Mouse (Mus musculus) limb, embryonic 12.5 days (tissue): ENCODE results near the gene Gm28053. TPM values are rescaled to one million over a fixed set of nuclear protein-coding genes. Genes with fewer than 3 reads are reported as not detected.

Source experiments
- ATAC-seq: fragments of 200-750 bp; cut with Nextera tagmentation; 2 replicates; pipeline ENCODE4 v1.8.0; 2017; ENCODE audit warnings: low read depth, moderate TSS enrichment; ENCODE audit not compliant: insufficient number of reproducible peaks, insufficient read depth, low FRiP score, low TSS enrichment
- H3K27ac ChIP-seq: fragments of 300-500 bp; sonication (generic); 2 replicates; pipeline ENCODE4 v1.5.1; 2016; ENCODE audit warnings: mild to moderate bottlenecking, moderate library complexity
- H3K27me3 ChIP-seq: fragments of 300-500 bp; sonication (generic); 2 replicates; pipeline ENCODE4 v1.6.1; 2016; ENCODE audit warnings: mild to moderate bottlenecking, moderate library complexity
- H3K36me3 ChIP-seq: fragments of 300-500 bp; sonication (generic); 2 replicates; pipeline ENCODE4 v1.6.1; 2016; ENCODE audit warnings: mild to moderate bottlenecking, moderate library complexity
- H3K4me1 ChIP-seq: fragments of 300-500 bp; sonication (generic); replicated peaks from 2 replicates; pipeline ENCODE4 v1.6.1; 2016
- H3K4me2 ChIP-seq: fragments of 300-500 bp; sonication (generic); 2 replicates; pipeline ENCODE4 v1.6.1; 2016; ENCODE audit warnings: mild to moderate bottlenecking, moderate library complexity
- H3K4me3 ChIP-seq: fragments of 300-500 bp; sonication (generic); replicated peaks from 2 replicates; pipeline ENCODE4 v1.5.1; 2016; ENCODE audit warnings: mild to moderate bottlenecking
- H3K9ac ChIP-seq: fragments of 300-500 bp; sonication (generic); replicated peaks from 2 replicates; pipeline ENCODE4 v1.6.1; 2016; ENCODE audit warnings: mild to moderate bottlenecking, moderate library complexity
- H3K9me3 ChIP-seq: fragments of 300-500 bp; sonication (generic); 2 replicates; pipeline ENCODE4 v1.6.1; 2016; ENCODE audit warnings: mild to moderate bottlenecking, moderate library complexity
- WGBS: fragments of 180-500 bp; shearing (Covaris S2); methylation state at CpG from one replicate; pipeline ENCODE4 v1.1.7; 2016; 5-methylcytosine and 5-hydroxymethylcytosine counted together
- polyA plus RNA-seq: library from polyadenylated mRNA; unstranded; fragments of >200 nt; fragmentation: Nextera tagmentation; extraction: Ambion mirVana; gene quantifications from 2 replicates; pipeline ENCODE4 v1.2.1, GENCODE M21; 2016

Gm28053 gene
- polyA plus RNA-seq, 1 experiment from 2014 or later, result 1.6 TPM

DNA sequence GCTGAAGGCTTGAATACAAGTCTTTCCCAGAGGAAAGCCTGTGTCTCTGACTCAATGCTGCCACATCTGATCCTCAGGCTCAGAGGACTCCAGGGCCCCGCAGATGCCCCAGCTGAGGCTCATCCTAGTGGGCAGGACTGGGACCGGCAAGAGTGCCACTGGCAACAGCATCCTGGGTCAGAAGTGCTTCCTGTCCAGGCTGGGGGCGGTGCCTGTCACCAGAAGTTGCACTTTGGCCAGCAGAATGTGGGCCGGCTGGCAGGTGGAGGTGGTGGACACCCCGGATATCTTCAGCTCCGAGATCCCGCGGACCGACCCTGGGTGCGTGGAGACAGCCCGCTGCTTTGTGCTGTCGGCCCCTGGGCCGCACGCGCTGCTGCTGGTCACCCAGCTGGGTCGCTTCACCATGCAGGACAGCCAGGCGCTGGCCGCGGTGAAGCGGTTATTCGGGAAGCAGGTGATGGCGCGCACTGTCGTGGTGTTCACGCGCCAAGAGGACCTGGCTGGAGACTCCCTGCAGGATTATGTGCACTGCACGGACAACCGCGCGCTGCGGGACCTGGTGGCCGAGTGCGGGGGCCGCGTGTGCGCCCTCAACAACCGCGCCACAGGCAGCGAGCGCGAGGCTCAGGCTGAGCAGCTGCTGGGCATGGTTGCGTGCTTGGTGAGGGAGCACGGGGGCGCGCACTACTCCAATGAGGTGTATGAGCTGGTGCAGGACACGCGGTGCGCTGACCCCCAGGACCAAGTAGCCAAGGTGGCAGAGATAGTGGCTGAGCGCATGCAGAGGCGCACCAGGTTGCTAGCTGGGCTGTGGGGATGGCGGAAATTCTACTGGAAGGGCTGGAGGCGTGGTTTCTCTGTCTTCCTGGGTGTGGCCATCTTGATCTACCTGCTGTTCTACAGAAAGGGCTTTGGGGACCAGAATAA is 24.3 kb downstream of the Gm28053 start:
- H3K4me2 ChIP-seq, result peak overlapping the region; percentile 77
- no peaks in the 10 kb centered on the region for H3K9me3 ChIP-seq
- H3K36me3 ChIP-seq, result no peaks in the 10 kb centered on the region
- peaks cover 58% of the 10 kb centered on the region for H3K27me3 ChIP-seq
- H3K9ac ChIP-seq, result no peak overlapping the region
- WGBS, result 2% methylated on average over 52 of the region's 52 CpGs
- no peak; the same call in 1 of the 2 replicates for ATAC-seq
- peaks cover 11% of the 10 kb centered on the region; the same call in 1 of the 2 replicates for H3K4me1 ChIP-seq
- H3K27ac ChIP-seq, result no peak overlapping the region
- H3K4me3 ChIP-seq, result peak overlapping the region; percentile 46

DNA sequence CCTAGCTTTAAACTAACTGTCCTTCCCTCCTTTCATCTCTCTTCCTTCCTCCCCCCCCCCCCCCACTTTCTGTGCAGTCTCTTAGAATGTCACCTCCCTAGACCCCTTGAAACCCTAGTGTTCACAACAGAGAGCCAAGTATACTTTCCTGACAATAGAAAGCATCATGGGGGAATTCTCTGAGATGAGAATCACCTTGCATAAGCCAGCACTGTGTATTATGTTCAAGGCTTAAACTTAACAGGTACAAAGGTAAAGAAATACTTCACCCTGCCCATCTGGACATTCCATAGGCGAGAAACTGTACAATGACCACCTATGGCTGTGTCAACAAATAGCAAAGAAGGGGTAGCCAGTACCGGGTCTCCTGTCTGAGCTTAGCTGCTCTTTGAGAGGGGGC is 27.1 kb downstream of the Gm28053 start:
- peaks cover 11% of the 10 kb centered on the region; the same call in 1 of the 2 replicates for H3K4me1 ChIP-seq
- no peak overlapping the region for H3K9ac ChIP-seq
- no peaks in the 10 kb centered on the region for H3K36me3 ChIP-seq
- H3K27me3 ChIP-seq, result peaks cover 53% of the 10 kb centered on the region
- H3K4me2 ChIP-seq, result no peak overlapping the region
- H3K4me3 ChIP-seq, result no peak overlapping the region
- ATAC-seq, result no peak
- H3K27ac ChIP-seq, result no peak overlapping the region
- 73% methylated on average over 2 of the region's 2 CpGs for WGBS
- H3K9me3 ChIP-seq, result no peaks in the 10 kb centered on the region

DNA sequence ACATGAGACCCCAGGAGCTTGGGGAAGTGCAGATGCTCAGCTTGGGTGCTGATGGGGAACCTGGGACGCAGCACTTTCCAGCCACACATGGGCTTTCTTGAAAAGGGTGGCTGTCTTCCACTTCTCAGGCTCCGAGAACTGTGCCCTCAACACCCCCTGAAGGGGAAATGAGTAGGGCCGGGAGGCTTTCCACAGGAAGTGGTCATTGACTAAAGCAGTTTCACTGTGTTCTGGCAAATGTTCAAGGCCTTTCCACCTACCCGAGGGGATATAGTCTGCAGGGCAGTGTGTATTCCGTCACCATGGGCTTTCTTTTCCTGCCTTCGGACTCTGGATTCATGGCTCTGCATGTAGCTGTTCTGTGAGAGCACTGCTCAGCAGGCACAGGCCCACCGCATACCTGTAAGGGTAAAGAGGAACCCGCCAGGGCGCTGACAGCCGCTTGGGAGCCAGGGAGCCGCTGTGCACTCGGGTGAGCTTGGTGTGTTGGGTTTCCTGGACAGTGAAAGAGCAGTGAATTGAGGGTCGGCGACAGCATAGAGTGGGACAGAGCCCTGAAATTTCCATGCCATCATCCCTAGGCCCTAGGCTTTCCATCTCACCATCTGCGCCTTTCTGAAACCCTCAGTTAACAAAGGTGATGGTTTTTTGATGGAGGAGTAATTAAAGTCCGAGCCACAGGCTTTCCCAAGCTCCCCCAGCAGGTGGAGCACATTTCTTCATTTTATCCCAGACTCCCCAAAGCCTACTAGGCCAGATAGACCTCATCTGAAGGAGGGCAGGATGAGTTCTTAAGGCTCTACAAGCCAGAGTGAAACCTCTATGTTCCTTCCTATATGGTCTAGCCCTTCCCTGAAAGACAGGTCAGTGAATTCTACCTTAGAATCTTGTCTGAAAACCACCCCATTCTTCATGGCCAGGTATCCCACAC is 27.8 kb downstream of the Gm28053 start, which contains the start of gene Gimap5:
TSS of gene Gimap5 (plus strand) at position 239 of the 931 bp plus-strand sequence.
- Histone ChIP-seq H3K27ac (0 out of 2 replicates have a peak within 1 kb of the TSS, but pooled peaks have one; percentile 59), H3K4me3 (no peak within 1 kb of the TSS), H3K27me3 (peaks cover 46% of the 10 kb centered on the region), H3K36me3 (no peaks in the 10 kb centered on the region), H3K4me1 (peaks cover 11% of the 10 kb centered on the region; the same call in 1 of the 2 replicates), H3K9me3 (no peaks in the 10 kb centered on the region), H3K9ac (no peak within 1 kb of the TSS), H3K4me2 (peak within 1 kb of the TSS; percentile 23; the same call in 1 of the 2 replicates)
- 48% methylated on average over 16 of the region's 16 CpGs for WGBS
- ATAC-seq, result no peak

DNA sequence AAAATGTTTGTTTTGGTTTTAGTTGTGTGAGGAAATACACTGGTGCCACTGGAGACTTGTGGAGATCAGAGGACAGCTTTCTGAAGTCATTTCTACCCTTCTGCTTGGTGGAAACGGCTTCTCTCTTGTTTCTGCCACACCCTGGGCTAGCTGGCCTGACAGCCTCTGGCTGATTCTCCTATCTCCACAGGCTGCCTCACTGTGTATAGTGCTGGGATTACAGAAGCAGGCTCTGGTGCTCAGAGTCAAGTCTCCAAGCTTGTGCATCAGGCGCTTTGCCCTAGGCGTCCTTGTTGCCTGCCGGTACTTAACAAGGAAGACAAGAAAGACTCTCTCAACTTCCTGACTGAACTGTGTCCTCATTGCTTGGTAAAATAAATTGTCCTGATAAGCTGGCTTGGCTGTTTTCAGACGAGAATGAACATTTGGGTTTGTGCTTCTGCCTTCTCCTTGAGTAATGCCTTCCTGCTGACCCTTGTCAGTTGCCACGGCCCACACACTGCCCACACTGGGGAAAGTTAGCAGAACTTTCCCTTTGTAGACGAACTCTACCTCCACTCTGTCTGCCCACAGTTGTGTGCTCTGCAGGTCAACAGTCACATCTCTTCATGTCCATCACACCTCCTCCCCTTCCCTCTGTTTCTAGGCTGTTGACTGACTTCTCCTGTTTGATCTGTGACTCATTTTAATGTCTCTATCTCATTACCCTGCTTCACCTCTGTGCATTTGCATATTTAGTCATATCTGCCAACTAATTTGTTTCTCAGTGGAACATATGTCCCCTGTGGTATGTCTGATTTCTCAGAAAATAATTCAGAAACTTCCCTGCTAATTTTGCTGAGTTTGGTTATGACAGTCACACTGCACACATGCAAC is 28.9 kb downstream of the Gm28053 start:
- Histone ChIP-seq H3K9me3 (no peaks in the 10 kb centered on the region), H3K4me3 (no peak overlapping the region), H3K9ac (no peak overlapping the region), H3K4me1 (peaks cover 10% of the 10 kb centered on the region; the same call in 1 of the 2 replicates), H3K36me3 (no peaks in the 10 kb centered on the region), H3K4me2 (no peak overlapping the region), H3K27me3 (peaks cover 34% of the 10 kb centered on the region), H3K27ac (no peak overlapping the region)
- ATAC-seq, result no peak
- 57% methylated on average over 7 of the region's 7 CpGs for WGBS

DNA sequence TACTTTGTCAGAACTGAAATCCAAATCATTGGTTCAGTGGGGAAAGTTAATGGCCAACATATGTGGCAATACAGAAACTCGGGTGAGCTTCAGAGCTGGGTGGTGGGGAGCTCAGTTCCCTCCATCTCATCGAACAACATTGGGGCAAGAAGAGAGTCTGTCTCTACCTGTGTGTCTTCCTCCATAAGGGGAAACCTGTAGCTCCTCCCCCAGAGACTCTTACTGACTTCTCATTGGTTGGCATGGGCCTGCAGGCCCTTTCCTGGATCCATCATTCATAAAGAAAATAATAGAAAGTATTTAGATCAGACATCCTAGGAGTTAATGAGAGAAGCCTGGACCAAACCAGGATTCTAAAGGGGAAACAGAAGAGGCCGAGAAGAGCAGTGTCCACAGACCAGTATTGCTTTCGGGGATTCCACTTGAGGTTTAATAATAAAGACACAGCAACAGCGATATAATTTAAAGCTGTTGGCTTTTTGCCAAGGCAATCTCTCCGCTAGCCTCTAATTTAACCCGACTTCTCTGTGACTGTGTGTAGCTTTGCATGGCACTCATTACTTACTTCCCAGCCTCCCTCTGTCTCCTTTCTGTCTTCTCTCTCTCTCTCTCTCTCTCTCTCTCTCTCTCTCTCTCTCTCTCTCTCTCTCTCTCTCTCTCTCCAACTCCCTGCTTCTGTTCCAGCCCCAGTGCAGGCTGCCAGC is 45.3 kb downstream of the Gm28053 start:
- Histone ChIP-seq H3K4me2 (no peak overlapping the region), H3K27ac (no peak overlapping the region), H3K4me1 (no peaks in the 10 kb centered on the region), H3K27me3 (no peaks in the 10 kb centered on the region), H3K36me3 (no peaks in the 10 kb centered on the region), H3K9me3 (peaks cover 5% of the 10 kb centered on the region; the same call in 1 of the 2 replicates), H3K9ac (no peak overlapping the region), H3K4me3 (no peak overlapping the region)
- no peak for ATAC-seq
- 60% methylated on average over 7 of the region's 7 CpGs for WGBS

- no peak for ATAC-seq
- H3K27me3 ChIP-seq, result no peaks in the 10 kb centered on the region
- H3K4me1 ChIP-seq, result no peaks in the 10 kb centered on the region
- H3K4me2 ChIP-seq, result no peak overlapping the region
- H3K9ac ChIP-seq, result no peak overlapping the region
- 91% methylated on average over 10 of the region's 10 CpGs for WGBS
- no peak overlapping the region for H3K4me3 ChIP-seq
- H3K36me3 ChIP-seq, result no peaks in the 10 kb centered on the region
- peaks cover 5% of the 10 kb centered on the region; the same call in 1 of the 2 replicates for H3K9me3 ChIP-seq
- no peak overlapping the region for H3K27ac ChIP-seq
Observed at GRCm38 (mm10) chr6:48764496-48764895, 46.1 kb downstream of the Gm28053 start.

GRCm38 (mm10) chr6:48768178-48768869 is 49.9 kb downstream of the Gm28053 start:
- Histone ChIP-seq H3K4me1 (0 out of 2 replicates have a peak, but pooled peaks cover 2% of the 10 kb centered on the region), H3K4me2 (no peak overlapping the region), H3K9ac (no peak overlapping the region), H3K36me3 (no peaks in the 10 kb centered on the region), H3K9me3 (peaks cover 5% of the 10 kb centered on the region; the same call in 1 of the 2 replicates), H3K4me3 (no peak overlapping the region), H3K27me3 (no peaks in the 10 kb centered on the region), H3K27ac (no peak overlapping the region)
- no peak for ATAC-seq
- WGBS, result 78% methylated on average over 9 of the region's 9 CpGs

- 83% methylated on average over 3 of the region's 3 CpGs for WGBS
- Histone ChIP-seq H3K27ac (no peak overlapping the region), H3K36me3 (no peaks in the 10 kb centered on the region), H3K4me2 (no peak overlapping the region), H3K27me3 (no peaks in the 10 kb centered on the region), H3K9me3 (peaks cover 5% of the 10 kb centered on the region; the same call in 1 of the 2 replicates), H3K4me3 (no peak overlapping the region), H3K4me1 (0 out of 2 replicates have a peak, but pooled peaks cover 2% of the 10 kb centered on the region), H3K9ac (no peak overlapping the region)
- ATAC-seq, result no peak
Observed at GRCm38 (mm10) chr6:48768933-48769332, 50.5 kb downstream of the Gm28053 start.

DNA sequence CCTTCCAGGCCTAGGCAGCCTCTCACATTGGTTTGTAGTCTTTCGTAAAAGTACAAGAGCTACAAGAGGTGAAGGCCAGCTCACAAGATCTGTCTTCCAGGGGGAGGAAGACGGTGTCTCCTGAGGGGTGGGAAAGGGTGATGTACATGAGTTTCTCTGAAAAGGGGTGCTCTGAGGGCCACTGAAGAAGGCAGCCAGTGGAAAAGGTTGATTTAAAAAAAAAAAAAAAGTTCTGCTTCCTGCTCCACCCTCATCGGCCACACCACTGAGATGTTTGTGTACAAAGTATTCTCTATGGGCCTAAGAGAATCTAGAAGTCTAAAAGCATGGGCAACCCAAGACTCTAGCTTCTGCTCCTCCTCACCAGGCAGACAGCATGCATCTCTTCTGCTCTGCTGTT is 52.3 kb downstream of the Gm28053 start, which contains the start of gene Gimap3:
TSS of gene Gimap3 (minus strand) at position 156 of the 400 bp plus-strand sequence.
- no peak within 1 kb of the TSS for H3K27ac ChIP-seq
- WGBS, result 93% methylated on average over 3 of the region's 3 CpGs
- H3K4me2 ChIP-seq, result no peak within 1 kb of the TSS
- no peaks in the 10 kb centered on the region for H3K9me3 ChIP-seq
- H3K27me3 ChIP-seq, result no peaks in the 10 kb centered on the region
- no peak for ATAC-seq
- no peak within 1 kb of the TSS for H3K9ac ChIP-seq
- 0 out of 2 replicates have a peak, but pooled peaks cover 2% of the 10 kb centered on the region for H3K4me1 ChIP-seq
- H3K4me3 ChIP-seq, result no peak within 1 kb of the TSS
- H3K36me3 ChIP-seq, result no peaks in the 10 kb centered on the region
